Mouse (Mus musculus): ENCODE results near the gene Ubb.

Ubb gene

GRCm38 (mm10) chr11:62551226-62552119, 502 bp downstream of the Ubb start:
- DNase-seq (ENCODE audit: low spot score in 2 of 2): peak; percentile 78 to 89

GRCm38 (mm10) chr11:62553186-62553585, 2.2 kb downstream of the Ubb start:
- DNase-seq (ENCODE audit: low spot score in 2 of 2): no peak

GRCm38 (mm10) chr11:62553633-62554032, 2.7 kb downstream of the Ubb start:
- DNase-seq (ENCODE audit: low spot score in 2 of 2): no peak

GRCm38 (mm10) chr11:62554163-62554855, 3.3 kb downstream of the Ubb start:
- DNase-seq (ENCODE audit: low spot score in 2 of 2): no peak

- no peak for DNase-seq (ENCODE audit: low spot score in 2 of 2)
Measured at GRCm38 (mm10) chr11:62554934-62555517, 4.1 kb downstream of the Ubb start.

GRCm38 (mm10) chr11:62555896-62556412, 5.0 kb downstream of the Ubb start:
- DNase-seq (ENCODE audit: low spot score in 2 of 2): no peak

- no peak for DNase-seq (ENCODE audit: low spot score in 2 of 2)
Measured at GRCm38 (mm10) chr11:62557205-62557604, 6.2 kb downstream of the Ubb start.

GRCm38 (mm10) chr11:62558152-62558551, 7.2 kb downstream of the Ubb start:
- no peak for DNase-seq (ENCODE audit: low spot score in 2 of 2)

GRCm38 (mm10) chr11:62558961-62559646, 8.1 kb downstream of the Ubb start:
- DNase-seq (ENCODE audit: low spot score in 2 of 2): no peak

GRCm38 (mm10) chr11:62560463-62561016, 9.6 kb downstream of the Ubb start:
- no peak for DNase-seq (ENCODE audit: low spot score in 2 of 2)

GRCm38 (mm10) chr11:62563590-62563989, 12.6 kb downstream of the Ubb start:
- DNase-seq (ENCODE audit: low spot score in 2 of 2): no peak

GRCm38 (mm10) chr11:62565747-62566146, 14.8 kb downstream of the Ubb start:
- no peak for DNase-seq (ENCODE audit: low spot score in 2 of 2)

GRCm38 (mm10) chr11:62566211-62566610, 15.2 kb downstream of the Ubb start:
- no peak for DNase-seq (ENCODE audit: low spot score in 2 of 2)

GRCm38 (mm10) chr11:62568300-62568699, 17.3 kb downstream of the Ubb start:
- no peak for DNase-seq (ENCODE audit: low spot score in 2 of 2)

- DNase-seq (ENCODE audit: low spot score in 2 of 2): no peak
Measured at GRCm38 (mm10) chr11:62573959-62574702, 23.2 kb downstream of the Ubb start, which contains the start of gene Trpv2. Gene Trpv2, plus strand, starts transcription at chr11:62574486.

GRCm38 (mm10) chr11:62574703-62575085, 23.7 kb downstream of the Ubb start:
- no peak for DNase-seq (ENCODE audit: low spot score in 2 of 2)

- DNase-seq (ENCODE audit: low spot score in 2 of 2): peak; percentile 58 to 85
Measured at GRCm38 (mm10) chr11:62575297-62575658, 24.3 kb downstream of the Ubb start.

- peak; percentile 47 to 55 for DNase-seq (ENCODE audit: low spot score in 2 of 2)
Measured at GRCm38 (mm10) chr11:62575659-62576438, 24.9 kb downstream of the Ubb start.

- DNase-seq (ENCODE audit: low spot score in 2 of 2): peak in 1 of 2 experiments; percentile 31
Measured at GRCm38 (mm10) chr11:62576530-62577152, 25.7 kb downstream of the Ubb start.
